Mouse (Mus musculus) cerebellum, postnatal 4 days (tissue): Measurements from ENCODE around the gene Lat.
"Not testable (repeated sequence)": the region's sequence is repeated elsewhere in the genome, so short reads cannot be mapped to it uniquely, and the experiment has no call there.

ENCODE experiments used
- DNase-seq, 2 experiments: peaks; one replicate each; pipeline ENCODE4 v3.0.0; 2022; ENCODE audit warnings: low spot score in 2 of 2, mixed read lengths in 1 of 2

Lat gene

GRCm38 (mm10) chr7:126369393-126369792, at the start of gene Lat:
Gene Lat, minus strand, starts transcription at chr7:126369570.
- DNase-seq, result no peak

GRCm38 (mm10) chr7:126418496-126418895, 49.1 kb upstream of the Lat start:
- DNase-seq, result no peak

- DNase-seq, result no peak
Observed at GRCm38 (mm10) chr7:126417606-126418005, 48.2 kb upstream of the Lat start.

- no peak for DNase-seq
Observed at GRCm38 (mm10) chr7:126417045-126417444, 47.7 kb upstream of the Lat start.

- DNase-seq, result no peak
Observed at GRCm38 (mm10) chr7:126416615-126417014, 47.2 kb upstream of the Lat start.

GRCm38 (mm10) chr7:126414725-126415124, 45.4 kb upstream of the Lat start, which contains the start of gene Cd19:
Gene Cd19, minus strand, starts transcription at chr7:126414889.
- no peak for DNase-seq

- DNase-seq, result no peak
Observed at GRCm38 (mm10) chr7:126411061-126411460, 41.7 kb upstream of the Lat start.

GRCm38 (mm10) chr7:126408686-126409085, 39.3 kb upstream of the Lat start:
- DNase-seq, result no peak

- not testable (repeated sequence) for DNase-seq
Observed at GRCm38 (mm10) chr7:126402518-126402917, 33.1 kb upstream of the Lat start.

GRCm38 (mm10) chr7:126399548-126399947, 30.2 kb upstream of the Lat start:
- DNase-seq, result peak; percentile 60 to 77

GRCm38 (mm10) chr7:126397822-126398221, 28.5 kb upstream of the Lat start:
- DNase-seq, result no peak

- no peak for DNase-seq
Observed at GRCm38 (mm10) chr7:126397221-126397620, 27.9 kb upstream of the Lat start.

GRCm38 (mm10) chr7:126396298-126397119, 27.1 kb upstream of the Lat start, which contains the start of gene Nfatc2ip:
Gene Nfatc2ip, minus strand, starts transcription at chr7:126396737.
- DNase-seq, result peak; percentile 85 to 98

- not testable (repeated sequence) for DNase-seq
Observed at GRCm38 (mm10) chr7:126392086-126392884, 22.9 kb upstream of the Lat start.

GRCm38 (mm10) chr7:126388185-126388584, 18.8 kb upstream of the Lat start:
- DNase-seq, result no peak

- DNase-seq, result no peak
Observed at GRCm38 (mm10) chr7:126383565-126383964, 14.2 kb upstream of the Lat start.

GRCm38 (mm10) chr7:126377278-126378158, 8.1 kb upstream of the Lat start, which contains the start of gene Spns1:
Gene Spns1, minus strand, starts transcription at chr7:126377450.
- peak; percentile 88 to 94 for DNase-seq

- peak in 1 of 2 experiments; percentile 30 for DNase-seq
Observed at GRCm38 (mm10) chr7:126376903-126377277, 7.5 kb upstream of the Lat start.

- DNase-seq, result no peak
Observed at GRCm38 (mm10) chr7:126375012-126375411, 5.6 kb upstream of the Lat start.

GRCm38 (mm10) chr7:126374526-126374925, 5.2 kb upstream of the Lat start:
- no peak for DNase-seq

- DNase-seq, result no peak
Observed at GRCm38 (mm10) chr7:126373007-126373406, 3.6 kb upstream of the Lat start.

- DNase-seq, result no peak
Observed at GRCm38 (mm10) chr7:126368367-126368766, 1.0 kb downstream of the Lat start.
